Mouse (Mus musculus): Measurements from ENCODE around the gene Hsph1.

- TF ChIP-seq CTCF (IDR thresholded peaks at IDR 0.05; ENCODE audit: insufficient read depth, low read depth, low read length), result no peak
- no peak for TF ChIP-seq POLR2A (IDR thresholded peaks at IDR 0.05; ENCODE audit: insufficient read depth, low read depth, low read length)
These were observed 12.1 kb downstream of the Hsph1 start for GRCm38 (mm10) chr5:149623815-149624675.

Measured in olfactory bulb, adult 2 months (tissue).